Mouse (Mus musculus): ENCODE results near the gene Gstm2. TPM values are rescaled to one million over a fixed set of nuclear protein-coding genes. Genes with fewer than 3 reads are reported as not detected.

The Gstm2 gene
- total and polyA plus RNA-seq, 3 experiments = 0.13 to 0.53 TPM; not detected in 1

DNA sequence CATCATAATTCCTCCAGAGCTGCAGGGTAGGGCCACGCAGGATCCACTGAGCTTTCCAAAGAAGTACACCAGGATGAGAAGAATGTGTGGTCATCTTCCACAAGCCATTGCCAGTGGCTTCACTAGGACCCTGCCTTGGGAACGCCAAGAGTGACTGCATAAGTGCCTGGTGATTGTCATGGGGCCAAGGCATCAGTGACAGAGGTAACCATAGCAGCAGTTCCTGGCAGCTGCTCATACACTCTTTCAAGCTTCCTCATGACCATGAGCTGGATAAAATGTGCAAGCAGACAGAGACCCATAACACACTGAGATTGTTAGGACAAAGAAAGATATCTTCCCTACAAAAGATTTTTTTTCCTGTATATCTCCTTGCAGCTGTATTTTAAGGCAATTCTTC is 24.0 kb upstream of the Gstm2 start:
- Histone ChIP-seq H3K79me2 (replicated peaks; ENCODE audit: control insufficient read depth, extremely low read depth, insufficient read depth, poor library complexity, severe bottlenecking) (no peaks in the 10 kb centered on the region), H3K9ac (ENCODE audit: insufficient read depth, low read depth) (no peak overlapping the region), H3K27me3 (replicated peaks) (no peaks in the 10 kb centered on the region), H3K27ac (ENCODE audit: insufficient read depth, low read depth) (no peak overlapping the region), H3K4me1 (ENCODE audit: control insufficient read depth in 1 of 2, insufficient read depth in 2 of 2) (peaks cover 0 to 13% of the 10 kb centered on the region in 2 experiments; a peak in 2 of 4 replicates), H3K4me3 (replicated peaks in 1 of 3; ENCODE audit: low read depth in 2 of 3, low read length in 2 of 3, poor library complexity in 1 of 3) (no peak overlapping the region), H3K4me2 (ENCODE audit: insufficient read depth, low read depth, poor library complexity, severe bottlenecking) (no peak overlapping the region), H3K9me3 (replicated peaks; ENCODE audit: low read length) (no peaks in the 10 kb centered on the region), H3K36me3 (replicated peaks in 1 of 2; ENCODE audit: control insufficient read depth in 1 of 2, insufficient read depth in 1 of 2, low read length in 1 of 2) (no peaks in the 10 kb centered on the region)
- in situ Hi-C loops (cut with MboI; ENCODE audit: low pct_ligation_motif_present, low pct_unique_long_range_greater_than_20kb, low sequenced_read_pairs) (no loop called here), dilution Hi-C loops (cut with MboI; ENCODE audit: extremely low pct_ligation_motif_present, extremely low pct_unique_long_range_greater_than_20kb, low sequenced_read_pairs) (no loop called here)
- no peak for DNase-seq (ENCODE audit: extremely low read depth)
- TF ChIP-seq ZNF384 (IDR thresholded peaks at IDR 0.05; ENCODE audit: low read depth, low read length) (no peak), NELFE (IDR thresholded peaks at IDR 0.05; ENCODE audit: low read depth, low read length) (no peak), SMC3 (IDR thresholded peaks at IDR 0.05; ENCODE audit: low read depth, low read length) (no peak), MXI1 (IDR thresholded peaks at IDR 0.05; ENCODE audit: low read depth, low read length) (no peak), ZKSCAN1 (IDR thresholded peaks at IDR 0.05; ENCODE audit: borderline replicate concordance, low read depth, low read length) (no peak), JUND (conservative IDR thresholded peaks at IDR 0.05; ENCODE audit: low read depth, low read length) (no peak)

DNA sequence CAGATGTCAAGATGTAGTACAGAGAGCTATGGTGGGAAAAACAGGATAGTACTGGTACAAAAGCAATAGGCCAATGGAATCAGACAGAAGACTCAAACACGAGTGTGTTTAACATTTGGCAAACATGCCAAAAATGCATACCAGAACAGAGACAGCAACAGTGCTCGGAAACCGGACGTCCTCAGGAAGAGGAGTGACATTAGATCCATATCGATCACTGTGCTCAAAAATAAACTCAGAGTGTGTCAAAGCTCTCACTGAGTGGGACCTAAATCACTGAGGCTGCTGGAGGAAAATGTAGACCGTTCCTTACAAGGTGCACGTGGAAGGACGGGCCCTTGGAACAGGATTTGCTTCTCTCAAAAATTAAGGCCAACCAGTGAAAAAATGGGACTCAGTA is 15.8 kb upstream of the Gstm2 start:
- Histone ChIP-seq H3K27ac (ENCODE audit: insufficient read depth, low read depth) (no peak overlapping the region), H3K9me3 (replicated peaks; ENCODE audit: low read length) (no peaks in the 10 kb centered on the region), H3K9ac (ENCODE audit: insufficient read depth, low read depth) (no peak overlapping the region), H3K79me2 (replicated peaks; ENCODE audit: control insufficient read depth, extremely low read depth, insufficient read depth, poor library complexity, severe bottlenecking) (no peaks in the 10 kb centered on the region), H3K4me3 (replicated peaks in 1 of 3; ENCODE audit: low read depth in 2 of 3, low read length in 2 of 3, poor library complexity in 1 of 3) (no peak overlapping the region), H3K27me3 (replicated peaks) (no peaks in the 10 kb centered on the region), H3K4me1 (ENCODE audit: control insufficient read depth in 1 of 2, insufficient read depth in 2 of 2) (peaks cover 0 to 9% of the 10 kb centered on the region in 2 experiments; a peak in 1 of 4 replicates), H3K36me3 (replicated peaks in 1 of 2; ENCODE audit: control insufficient read depth in 1 of 2, insufficient read depth in 1 of 2, low read length in 1 of 2) (no peaks in the 10 kb centered on the region), H3K4me2 (ENCODE audit: insufficient read depth, low read depth, poor library complexity, severe bottlenecking) (no peak overlapping the region)
- in situ Hi-C loops (cut with MboI; ENCODE audit: low pct_ligation_motif_present, low pct_unique_long_range_greater_than_20kb, low sequenced_read_pairs) = no loop called here
- TF ChIP-seq JUN (IDR thresholded peaks at IDR 0.05; ENCODE audit: insufficient read depth, low read depth, low read length) = no peak
- no peak for TF ChIP-seq CHD1 (IDR thresholded peaks at IDR 0.05; ENCODE audit: low read depth, low read length)
- no peak for TF ChIP-seq UBTF (IDR thresholded peaks at IDR 0.05; ENCODE audit: low read depth, low read length)
- TF ChIP-seq CTCF (conservative IDR thresholded peaks at IDR 0.05 in 1 of 2, IDR thresholded peaks at IDR 0.05 in 1 of 2; ENCODE audit: low read depth in 2 of 2, low read length in 2 of 2) = no peak
- TF ChIP-seq EP300 (IDR thresholded peaks at IDR 0.05; ENCODE audit: low read length) = no peak
- TF ChIP-seq TBP (conservative IDR thresholded peaks at IDR 0.05; ENCODE audit: low read depth, low read length) = no peak
- TF ChIP-seq MAX (IDR thresholded peaks at IDR 0.05; ENCODE audit: low read length) = no peak
- TF ChIP-seq RAD21 (IDR thresholded peaks at IDR 0.05; ENCODE audit: low read depth, low read length) = no peak
- no peak for TF ChIP-seq POLR2AphosphoS2 (IDR thresholded peaks at IDR 0.05; ENCODE audit: low read depth, low read length)
- TF ChIP-seq BHLHE40 (IDR thresholded peaks at IDR 0.05; ENCODE audit: low read depth, low read length) = no peak
- TF ChIP-seq ZMIZ1 (IDR thresholded peaks at IDR 0.05; ENCODE audit: low read depth, low read length) = no peak
- TF ChIP-seq ETS1 (conservative IDR thresholded peaks at IDR 0.05; ENCODE audit: low read depth, low read length) = no peak
- TF ChIP-seq CHD2 (IDR thresholded peaks at IDR 0.05; ENCODE audit: low read length) = no peak
- dilution Hi-C loops (cut with MboI; ENCODE audit: extremely low pct_ligation_motif_present, extremely low pct_unique_long_range_greater_than_20kb, low sequenced_read_pairs) = no loop called here
- DNase-seq (ENCODE audit: extremely low read depth) = no peak
